Mouse (Mus musculus) CH12.LX (cell line): ENCODE data around the gene Cend1. TPM values are rescaled to one million over a fixed set of nuclear protein-coding genes. Genes with fewer than 3 reads are reported as not detected.

Experiments
- DNase-seq: peaks from one replicate; pipeline ENCODE4 v3.0.0-alpha.2; 2013; ENCODE audit errors: extremely low read depth
- H3K27ac ChIP-seq: 2 replicates; pipeline ENCODE4 v1.5.1; 2012; ENCODE audit warnings: low read depth, mild to moderate bottlenecking, control low read depth, moderate library complexity; ENCODE audit not compliant: insufficient read depth
- H3K27me3 ChIP-seq: replicated peaks from 2 replicates; pipeline ENCODE3; 2012; ENCODE audit warnings: inconsistent platforms
- H3K36me3 ChIP-seq, 2 experiments: replicated peaks in 1 of 2; 2 replicates each; pipeline versions ENCODE3 to v1.6.1; 2012; ENCODE audit warnings: inconsistent platforms in 1 of 2, low read length in 1 of 2, mild to moderate bottlenecking in 1 of 2, mixed read lengths in 1 of 2, moderate library complexity in 1 of 2; ENCODE audit not compliant: control insufficient read depth in 1 of 2, insufficient read depth in 1 of 2
- H3K4me1 ChIP-seq, 2 experiments: 2 replicates each; pipeline ENCODE4 v1.6.1; 2012; ENCODE audit warnings: inconsistent platforms in 1 of 2, moderate library complexity in 1 of 2; ENCODE audit not compliant: insufficient read depth in 2 of 2, control insufficient read depth in 1 of 2
- H3K4me2 ChIP-seq: 2 replicates; pipeline ENCODE4 v1.6.1; 2012; ENCODE audit warnings: low read depth, mild to moderate bottlenecking, control low read depth; ENCODE audit not compliant: poor library complexity, insufficient read depth, severe bottlenecking
- H3K4me3 ChIP-seq, 3 experiments: fragments of 150-350 bp in 1 of 3; sonication (generic) in 1 of 3; replicated peaks in 1 of 3; 2 replicates each; pipeline versions ENCODE3 to v1.5.1; 2011 to 2012; ENCODE audit warnings: low read depth in 2 of 3, low read length in 2 of 3, mild to moderate bottlenecking in 2 of 3, moderate library complexity in 2 of 3, control low read depth in 1 of 3, improper control_type of control experiment in 1 of 3, inconsistent platforms in 1 of 3, mixed read lengths in 1 of 3; ENCODE audit not compliant: poor library complexity in 1 of 3
- H3K79me2 ChIP-seq: replicated peaks from 2 replicates; pipeline ENCODE4 v1.6.1; 2012; ENCODE audit warnings: mild to moderate bottlenecking, moderate library complexity; ENCODE audit not compliant: control insufficient read depth, poor library complexity, insufficient read depth, severe bottlenecking; ENCODE audit errors: extremely low read depth
- H3K9ac ChIP-seq: 2 replicates; pipeline ENCODE4 v1.6.1; 2012; ENCODE audit warnings: low read depth, mild to moderate bottlenecking, control low read depth, moderate library complexity; ENCODE audit not compliant: insufficient read depth
- H3K9me3 ChIP-seq: replicated peaks from 2 replicates; pipeline ENCODE3; 2012; ENCODE audit warnings: low read length, inconsistent platforms, mixed read lengths
- BHLHE40 ChIP-seq: IDR thresholded peaks from 2 replicates; pipeline ENCODE4 v1.6.1; 2011; ENCODE audit warnings: mild to moderate bottlenecking, low read depth, low read length, improper control_type of control experiment
- CHD1 ChIP-seq: IDR thresholded peaks from 2 replicates; pipeline ENCODE4 v1.6.1; 2012; ENCODE audit warnings: low read depth, low read length, improper control_type of control experiment, inconsistent platforms
- E2F4 ChIP-seq: IDR thresholded peaks from 2 replicates; pipeline ENCODE4 v1.6.1; 2011; ENCODE audit warnings: low read depth, low read length, improper control_type of control experiment; ENCODE audit not compliant: insufficient replicate concordance
- ELF1 ChIP-seq: IDR thresholded peaks from 2 replicates; pipeline ENCODE4 v1.6.1; 2014; ENCODE audit warnings: low read depth, mild to moderate bottlenecking, inconsistent platforms, low read length, improper control_type of control experiment
- HCFC1 ChIP-seq: IDR thresholded peaks from 2 replicates; pipeline ENCODE4 v1.6.1; 2012; ENCODE audit warnings: low read depth, mild to moderate bottlenecking, inconsistent platforms, low read length, improper control_type of control experiment
- IRF4 ChIP-seq: IDR thresholded peaks from 2 replicates; pipeline ENCODE4 v1.6.1; 2014; ENCODE audit warnings: low read depth, mild to moderate bottlenecking, inconsistent platforms, low read length, improper control_type of control experiment
- MAX ChIP-seq: IDR thresholded peaks from 2 replicates; pipeline ENCODE4 v1.6.1; 2011; ENCODE audit warnings: low read length, improper control_type of control experiment
- MAZ ChIP-seq: IDR thresholded peaks from 2 replicates; pipeline ENCODE4 v1.6.1; 2012; ENCODE audit warnings: low read depth, mild to moderate bottlenecking, inconsistent platforms, low read length, improper control_type of control experiment, moderate library complexity
- MEF2A ChIP-seq: IDR thresholded peaks from 2 replicates; pipeline ENCODE4 v1.6.1; 2014; ENCODE audit warnings: low read depth, mild to moderate bottlenecking, inconsistent platforms, low read length, improper control_type of control experiment, borderline replicate concordance
- MXI1 ChIP-seq: IDR thresholded peaks from 2 replicates; pipeline ENCODE4 v1.6.1; 2011; ENCODE audit warnings: mild to moderate bottlenecking, low read depth, low read length, improper control_type of control experiment
- NELFE ChIP-seq: IDR thresholded peaks from 2 replicates; pipeline ENCODE4 v1.6.1; 2011; ENCODE audit warnings: low read depth, low read length, improper control_type of control experiment
- NRF1 ChIP-seq: IDR thresholded peaks from 2 replicates; pipeline ENCODE4 v1.6.1; 2014; ENCODE audit warnings: low read depth, mild to moderate bottlenecking, inconsistent platforms, low read length, improper control_type of control experiment, moderate library complexity
- POLR2A ChIP-seq: IDR thresholded peaks from 2 replicates; pipeline ENCODE4 v1.6.1; 2011; ENCODE audit warnings: low read depth, mild to moderate bottlenecking, improper control_type of control experiment, low read length
- POLR2AphosphoS2 ChIP-seq: IDR thresholded peaks from 2 replicates; pipeline ENCODE4 v1.6.1; 2011; ENCODE audit warnings: low read depth, low read length, improper control_type of control experiment
- RAD21 ChIP-seq: IDR thresholded peaks from 2 replicates; pipeline ENCODE4 v1.6.1; 2011; ENCODE audit warnings: low read depth, mild to moderate bottlenecking, low read length, improper control_type of control experiment, moderate library complexity
- SIN3A ChIP-seq: IDR thresholded peaks from 2 replicates; pipeline ENCODE4 v1.6.1; 2012; ENCODE audit warnings: low read length, improper control_type of control experiment, inconsistent platforms
- SMC3 ChIP-seq: IDR thresholded peaks from 2 replicates; pipeline ENCODE4 v1.6.1; 2011; ENCODE audit warnings: low read depth, low read length, improper control_type of control experiment
- TBP ChIP-seq: conservative IDR thresholded peaks from 2 replicates; pipeline ENCODE4 v1.6.1; 2011; ENCODE audit warnings: low read depth, low read length, improper control_type of control experiment
- TCF12 ChIP-seq: IDR thresholded peaks from 2 replicates; pipeline ENCODE4 v1.6.1; 2014; ENCODE audit warnings: low read depth, mild to moderate bottlenecking, inconsistent platforms, low read length, improper control_type of control experiment
- UBTF ChIP-seq: IDR thresholded peaks from 2 replicates; pipeline ENCODE4 v1.6.1; 2012; ENCODE audit warnings: low read depth, mild to moderate bottlenecking, inconsistent platforms, low read length, improper control_type of control experiment, moderate library complexity
- ZMIZ1 ChIP-seq: IDR thresholded peaks from 2 replicates; pipeline ENCODE4 v1.6.1; 2012; ENCODE audit warnings: low read depth, mild to moderate bottlenecking, inconsistent platforms, low read length, improper control_type of control experiment
- dilution Hi-C: fragments of 300-500 bp; cut with MboI; formaldehyde crosslinking; loops from 2 replicates; pipeline ENCODE4 v1.14.3; 2020; ENCODE audit warnings: low sequenced_read_pairs; ENCODE audit not compliant: extremely low pct_unique_long_range_greater_than_20kb, extremely low pct_ligation_motif_present
- in situ Hi-C: fragments of 300-500 bp; cut with MboI; formaldehyde crosslinking; loops from 3 replicates; pipeline ENCODE4 v1.14.3; 2019; ENCODE audit warnings: low sequenced_read_pairs, low pct_ligation_motif_present, low pct_unique_long_range_greater_than_20kb, mixed read lengths
- polyA plus RNA-seq: library from polyadenylated mRNA; unstranded; fragments of >175 nt; gene quantifications from 2 replicates; pipeline ENCODE4 v1.2.1, GENCODE M21; 2012; ENCODE audit warnings: low read depth; ENCODE audit not compliant: insufficient read length
- total RNA-seq, 2 experiments: library from RNA; depleted of rRNA; stranded (reverse); fragments of 300-350 nt in 1 of 2; fragments of >200 nt in 1 of 2; gene quantifications; 2 replicates each; pipeline ENCODE4 v1.2.3; 2012 to 2014

Gene Cend1
- total and polyA plus RNA-seq, 3 experiments: not detected

- DNase-seq: peak; percentile 99
- Histone ChIP-seq H3K4me3 (peak within 1 kb of the TSS; percentile 72 to 89 (median 82)), H3K9me3 (no peaks in the 10 kb centered on the region), H3K79me2 (no peaks in the 10 kb centered on the region), H3K36me3 (peaks cover 19 to 30% of the 10 kb centered on the region in 2 experiments), H3K4me2 (peak within 1 kb of the TSS; percentile 81), H3K4me1 (peaks cover 7 to 37% of the 10 kb centered on the region in 2 experiments), H3K9ac (peak within 1 kb of the TSS; percentile 75), H3K27ac (no peak within 1 kb of the TSS), H3K27me3 (no peaks in the 10 kb centered on the region)
- dilution Hi-C loops (no loop called here), in situ Hi-C loops (loop anchor here (5.0 kb wide), 1 partner anchor 38 kb away; no protein-coding TSS in a partner anchor)
- TF ChIP-seq NELFE: peak; percentile 87
- no peak for TF ChIP-seq IRF4
- peak; percentile 91 for TF ChIP-seq ZMIZ1
- TF ChIP-seq NRF1: peak; percentile 89
- peak; percentile 69 for TF ChIP-seq HCFC1
- TF ChIP-seq SMC3: no peak; the same call in 1 of the 2 replicates
- TF ChIP-seq TBP: 0 out of 2 replicates have a peak, but pooled peaks have one; percentile 31
- TF ChIP-seq MXI1: peak; percentile 80
- peak; percentile 72; the same call in 1 of the 2 replicates for TF ChIP-seq TCF12
- TF ChIP-seq CHD1: no peak
- peak; percentile 32 for TF ChIP-seq MAX
- TF ChIP-seq POLR2A: peak; percentile 87
- TF ChIP-seq SIN3A: peak; percentile 86
- 0 out of 2 replicates have a peak, but pooled peaks have one; percentile 64 for TF ChIP-seq POLR2AphosphoS2
- peak; percentile 23 for TF ChIP-seq MEF2A
- TF ChIP-seq ELF1: peak; percentile 94
- peak; percentile 93; the same call in 1 of the 2 replicates for TF ChIP-seq MAZ
- TF ChIP-seq E2F4: no peak
Measured at GRCm38 (mm10) chr7:141413809-141414584, 15.3 kb downstream of the Cend1 start, which contains the start of gene Gatd1. Gatd1 (minus strand) TSS chr7:141414136.

GRCm38 (mm10) chr7:141413331-141413730 lies 16.0 kb downstream of the Cend1 start:
- TF ChIP-seq MAX: no peak
- TF ChIP-seq SIN3A: no peak
- TF ChIP-seq UBTF: no peak
- TF ChIP-seq TCF12: no peak
- no peak for TF ChIP-seq RAD21
- no peak for TF ChIP-seq TBP
- no peak for TF ChIP-seq HCFC1
- TF ChIP-seq BHLHE40: no peak
- TF ChIP-seq SMC3: no peak
- peak overlapping the region; percentile 75 for H3K4me2 ChIP-seq
- H3K4me3 ChIP-seq: peak overlapping the region; percentile 69 to 89 (median 79)
- in situ Hi-C loops (loop anchor here (5.0 kb wide), 1 partner anchor 39 kb away; no protein-coding TSS in a partner anchor), dilution Hi-C loops (no loop called here)
- no peaks in the 10 kb centered on the region for H3K79me2 ChIP-seq
- no peaks in the 10 kb centered on the region for H3K9me3 ChIP-seq
- H3K36me3 ChIP-seq: peaks cover 22 to 37% of the 10 kb centered on the region in 2 experiments
- no peaks in the 10 kb centered on the region for H3K27me3 ChIP-seq
- peaks cover 8 to 32% of the 10 kb centered on the region in 2 experiments for H3K4me1 ChIP-seq
- H3K9ac ChIP-seq: peak overlapping the region; percentile 75
- no peak overlapping the region for H3K27ac ChIP-seq
- no peak for DNase-seq
